Mouse (Mus musculus): ENCODE data around the gene 9330182O14Rik.

9330182O14Rik gene

GRCm38 (mm10) chr15:40134152-40134792 is at the start of gene 9330182O14Rik:
9330182O14Rik (plus strand) TSS chr15:40134365.
- DNase-seq (ENCODE audit: low spot score in 2 of 2) = no peak

GRCm38 (mm10) chr15:40103304-40103703 is 30.9 kb upstream of the 9330182O14Rik start:
- DNase-seq (ENCODE audit: low spot score in 2 of 2) = no peak

GRCm38 (mm10) chr15:40105712-40106111 is 28.5 kb upstream of the 9330182O14Rik start:
- DNase-seq (ENCODE audit: low spot score in 2 of 2) = no peak

GRCm38 (mm10) chr15:40113888-40114576 is 20.1 kb upstream of the 9330182O14Rik start:
- DNase-seq (ENCODE audit: low spot score in 2 of 2) = no peak

- no peak for DNase-seq (ENCODE audit: low spot score in 2 of 2)
Observed at GRCm38 (mm10) chr15:40114600-40115271, 19.4 kb upstream of the 9330182O14Rik start.

GRCm38 (mm10) chr15:40116396-40116795 is 17.8 kb upstream of the 9330182O14Rik start:
- DNase-seq (ENCODE audit: low spot score in 2 of 2) = no peak

GRCm38 (mm10) chr15:40124211-40124953 is 9.8 kb upstream of the 9330182O14Rik start:
- no peak for DNase-seq (ENCODE audit: low spot score in 2 of 2)

GRCm38 (mm10) chr15:40129496-40129895 is 4.7 kb upstream of the 9330182O14Rik start:
- DNase-seq (ENCODE audit: low spot score in 2 of 2) = no peak

- DNase-seq (ENCODE audit: low spot score in 2 of 2) = peak in 1 of 2 experiments; percentile 51
Observed at GRCm38 (mm10) chr15:40130880-40131478, 3.2 kb upstream of the 9330182O14Rik start.

GRCm38 (mm10) chr15:40132408-40132807 is 1.8 kb upstream of the 9330182O14Rik start:
- DNase-seq (ENCODE audit: low spot score in 2 of 2) = no peak

GRCm38 (mm10) chr15:40144221-40144620 is 10.1 kb downstream of the 9330182O14Rik start:
- no peak for DNase-seq (ENCODE audit: low spot score in 2 of 2)

- no peak for DNase-seq (ENCODE audit: low spot score in 2 of 2)
Observed at GRCm38 (mm10) chr15:40157683-40158082, 23.5 kb downstream of the 9330182O14Rik start.

GRCm38 (mm10) chr15:40166560-40167275 is 32.6 kb downstream of the 9330182O14Rik start:
- DNase-seq (ENCODE audit: low spot score in 2 of 2) = no peak

- no peak for DNase-seq (ENCODE audit: low spot score in 2 of 2)
Observed at GRCm38 (mm10) chr15:40167276-40168139, 33.3 kb downstream of the 9330182O14Rik start.

- DNase-seq (ENCODE audit: low spot score in 2 of 2) = no peak
Observed at GRCm38 (mm10) chr15:40168140-40168688, 34.0 kb downstream of the 9330182O14Rik start.

GRCm38 (mm10) chr15:40169061-40169460 is 34.9 kb downstream of the 9330182O14Rik start:
- DNase-seq (ENCODE audit: low spot score in 2 of 2) = no peak

GRCm38 (mm10) chr15:40169705-40170104 is 35.5 kb downstream of the 9330182O14Rik start:
- no peak for DNase-seq (ENCODE audit: low spot score in 2 of 2)

- DNase-seq (ENCODE audit: low spot score in 2 of 2) = no peak
Observed at GRCm38 (mm10) chr15:40179423-40179822, 45.3 kb downstream of the 9330182O14Rik start.

GRCm38 (mm10) chr15:40187017-40187416 is 52.9 kb downstream of the 9330182O14Rik start:
- no peak for DNase-seq (ENCODE audit: low spot score in 2 of 2)
